Mouse (Mus musculus) heart, embryonic 11.5 days (tissue): ENCODE data around the gene Gm17268. TPM values are rescaled to one million over a fixed set of nuclear protein-coding genes. Genes with fewer than 3 reads are reported as not detected.

Experiments
- ATAC-seq: fragments of 200-750 bp; cut with Nextera tagmentation; replicated peaks from 2 replicates; pipeline ENCODE4 v1.8.0; 2017; ENCODE audit warnings: moderate library complexity; ENCODE audit not compliant: insufficient number of reproducible peaks, low FRiP score, low TSS enrichment
- H3K27ac ChIP-seq: fragments of 300-500 bp; sonication (generic); 2 replicates; pipeline ENCODE4 v1.5.1; 2014; ENCODE audit warnings: mild to moderate bottlenecking, low read depth, low read length
- H3K27me3 ChIP-seq: fragments of 300-500 bp; sonication (generic); 2 replicates; pipeline ENCODE4 v1.6.1; 2014; ENCODE audit warnings: mild to moderate bottlenecking, low read length, mixed read lengths; ENCODE audit not compliant: control insufficient read depth, insufficient read depth
- H3K36me3 ChIP-seq: fragments of 300-500 bp; sonication (generic); 2 replicates; pipeline ENCODE4 v1.6.1; 2014; ENCODE audit warnings: mild to moderate bottlenecking, low read length, moderate library complexity, mixed read lengths; ENCODE audit not compliant: control insufficient read depth, insufficient read depth
- H3K4me1 ChIP-seq: fragments of 300-500 bp; sonication (generic); 2 replicates; pipeline ENCODE4 v1.6.1; 2014; ENCODE audit warnings: low read length; ENCODE audit not compliant: control insufficient read depth, insufficient read depth
- H3K4me2 ChIP-seq: fragments of 300-500 bp; sonication (generic); 2 replicates; pipeline ENCODE4 v1.6.1; 2014; ENCODE audit warnings: mild to moderate bottlenecking, moderate library complexity
- H3K4me3 ChIP-seq: fragments of 300-500 bp; sonication (generic); 2 replicates; pipeline ENCODE4 v1.5.1; 2014; ENCODE audit warnings: low read depth, low read length
- H3K9ac ChIP-seq: fragments of 300-500 bp; sonication (generic); 2 replicates; pipeline ENCODE4 v1.6.1; 2014; ENCODE audit warnings: mild to moderate bottlenecking, low read depth, low read length, moderate library complexity
- H3K9me3 ChIP-seq: fragments of 300-500 bp; sonication (generic); replicated peaks from 2 replicates; pipeline ENCODE4 v1.6.1; 2016; ENCODE audit warnings: low read length; ENCODE audit not compliant: control insufficient read depth
- whole genome bisulfite sequencing: fragments of 180-500 bp; shearing (Covaris S2); extraction: QIAGEN DNeasy Blood & Tissue Kit; methylation state at CpG from one replicate; pipeline ENCODE4 v1.1.7; 2014; ENCODE audit not compliant: insufficient replicate concordance; 5-methylcytosine and 5-hydroxymethylcytosine counted together
- polyA plus RNA-seq: library from polyadenylated mRNA; unstranded; fragments of >200 nt; fragmentation: Nextera tagmentation; extraction: Ambion mirVana; gene quantifications from 2 replicates; pipeline ENCODE4 v1.2.1, GENCODE M21; 2014

The Gm17268 gene
- polyA plus RNA-seq, 1 experiment from 2014 or later, result not detected

DNA sequence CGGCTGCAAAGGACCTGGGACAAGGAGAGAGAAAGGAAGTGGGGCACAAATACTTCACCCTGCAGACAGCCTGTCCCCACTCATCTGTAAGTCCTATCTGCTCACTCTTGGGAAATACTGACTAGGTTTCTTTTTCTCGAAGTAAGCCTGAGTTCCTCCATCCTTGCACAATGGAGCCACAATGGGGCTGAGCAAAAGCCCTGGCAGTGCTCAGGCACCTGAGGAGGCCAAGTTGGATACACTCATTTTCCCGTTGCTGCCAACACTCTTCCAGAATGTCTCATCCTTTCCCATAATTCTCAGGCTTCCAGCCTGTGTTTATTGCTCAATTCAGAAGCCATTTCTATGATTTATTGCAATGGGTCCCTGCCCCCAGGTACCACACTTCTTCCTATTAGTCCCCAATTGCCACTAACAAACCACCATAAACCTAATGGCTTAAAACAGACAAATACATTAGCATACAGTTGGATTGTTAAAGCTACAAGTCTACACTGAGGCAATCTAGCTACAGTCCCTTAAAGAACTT lies 834 bp upstream of the Gm17268 start:
- WGBS, result 60% methylated on average over 3 of the region's 3 CpGs
- H3K4me3 ChIP-seq, result no peak overlapping the region
- no peaks in the 10 kb centered on the region for H3K27me3 ChIP-seq
- no peaks in the 10 kb centered on the region for H3K36me3 ChIP-seq
- no peak overlapping the region for H3K27ac ChIP-seq
- H3K9me3 ChIP-seq, result no peaks in the 10 kb centered on the region
- no peak overlapping the region for H3K4me2 ChIP-seq
- peaks cover 3% of the 10 kb centered on the region; the same call in 1 of the 2 replicates for H3K4me1 ChIP-seq
- no peak for ATAC-seq
- H3K9ac ChIP-seq, result no peak overlapping the region

DNA sequence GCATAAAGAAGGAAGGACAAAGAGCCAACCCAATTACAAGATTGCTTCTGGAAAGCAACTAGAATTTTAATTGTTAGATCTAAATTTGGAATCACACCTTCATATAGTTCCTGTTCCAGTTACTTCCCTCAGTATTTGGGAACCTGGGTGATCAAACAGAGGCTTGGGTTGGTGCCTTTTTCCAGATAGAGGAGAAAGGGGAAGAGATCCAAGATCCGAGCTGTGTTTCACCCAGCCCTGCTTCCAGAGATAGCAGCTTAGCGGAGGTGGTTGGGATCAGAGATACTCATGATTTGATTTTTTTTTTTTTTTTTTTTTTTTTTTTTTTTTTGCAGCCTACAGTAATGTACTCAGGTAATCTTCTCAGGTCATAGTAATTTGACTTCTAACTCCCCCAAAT lies 2.5 kb downstream of the Gm17268 start:
- Histone ChIP-seq H3K4me3 (no peak overlapping the region), H3K4me2 (no peak overlapping the region; the same call in 1 of the 2 replicates), H3K9me3 (no peaks in the 10 kb centered on the region), H3K27me3 (no peaks in the 10 kb centered on the region), H3K27ac (no peak overlapping the region), H3K9ac (no peak overlapping the region), H3K36me3 (no peaks in the 10 kb centered on the region), H3K4me1 (peaks cover 12% of the 10 kb centered on the region)
- WGBS, result 69% methylated on average over 2 of the region's 2 CpGs
- ATAC-seq, result no peak

DNA sequence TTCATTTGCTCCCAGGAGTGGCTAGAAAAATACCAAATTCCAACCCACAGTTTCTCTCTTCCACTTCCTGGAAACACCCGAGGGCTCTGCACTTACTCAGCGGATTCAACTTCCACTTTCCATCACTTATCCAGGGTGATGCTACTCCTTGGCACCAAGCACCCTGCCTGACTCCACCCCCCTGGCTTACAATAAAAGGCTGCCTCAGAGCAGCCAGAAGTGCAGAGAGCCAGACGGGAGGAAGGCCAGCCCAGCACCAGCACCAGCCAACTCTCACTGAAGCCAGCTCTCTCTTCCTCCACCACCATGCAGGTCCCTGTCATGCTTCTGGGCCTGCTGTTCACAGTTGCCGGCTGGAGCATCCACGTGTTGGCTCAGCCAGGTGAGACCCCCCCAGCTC lies 3.0 kb downstream of the Gm17268 start, which contains the start of gene Ccl2:
Ccl2 (plus strand) TSS at position 216 of the 400 bp plus-strand sequence.
- H3K4me1 ChIP-seq, result peaks cover 12% of the 10 kb centered on the region
- H3K36me3 ChIP-seq, result no peaks in the 10 kb centered on the region
- peak; percentile 71 for ATAC-seq
- H3K4me3 ChIP-seq, result no peak within 1 kb of the TSS
- no peaks in the 10 kb centered on the region for H3K9me3 ChIP-seq
- H3K27ac ChIP-seq, result 0 out of 2 replicates have a peak within 1 kb of the TSS, but pooled peaks have one; percentile 35
- WGBS, result 38% methylated on average over 5 of the region's 5 CpGs
- no peak within 1 kb of the TSS; the same call in 1 of the 2 replicates for H3K4me2 ChIP-seq
- H3K27me3 ChIP-seq, result no peaks in the 10 kb centered on the region
- H3K9ac ChIP-seq, result no peak within 1 kb of the TSS

DNA sequence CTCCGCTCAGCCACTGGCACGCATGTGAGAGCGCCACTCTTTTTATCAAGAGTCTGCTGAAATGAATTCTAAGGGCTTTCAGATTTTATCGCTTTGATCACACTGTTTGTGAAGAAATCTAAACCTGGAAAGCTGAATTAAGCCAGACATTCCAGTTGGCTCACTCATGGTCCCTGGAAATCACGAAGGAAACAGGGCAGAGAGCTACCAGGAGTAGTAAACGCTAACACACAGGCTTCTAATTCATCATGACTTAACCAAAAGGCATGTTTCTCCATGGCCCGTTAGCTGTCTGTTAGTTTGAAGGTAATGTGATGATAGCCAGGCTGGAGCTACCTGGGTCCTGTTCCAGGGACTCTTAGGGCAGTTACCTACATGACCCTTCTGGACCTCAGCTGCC lies 3.9 kb downstream of the Gm17268 start:
- Histone ChIP-seq H3K4me1 (peaks cover 12% of the 10 kb centered on the region), H3K4me2 (no peak overlapping the region), H3K27me3 (no peaks in the 10 kb centered on the region), H3K36me3 (no peaks in the 10 kb centered on the region), H3K9me3 (no peaks in the 10 kb centered on the region), H3K27ac (no peak overlapping the region), H3K9ac (no peak overlapping the region), H3K4me3 (no peak overlapping the region)
- no peak for ATAC-seq
- 77% methylated on average over 7 of the region's 7 CpGs for WGBS

DNA sequence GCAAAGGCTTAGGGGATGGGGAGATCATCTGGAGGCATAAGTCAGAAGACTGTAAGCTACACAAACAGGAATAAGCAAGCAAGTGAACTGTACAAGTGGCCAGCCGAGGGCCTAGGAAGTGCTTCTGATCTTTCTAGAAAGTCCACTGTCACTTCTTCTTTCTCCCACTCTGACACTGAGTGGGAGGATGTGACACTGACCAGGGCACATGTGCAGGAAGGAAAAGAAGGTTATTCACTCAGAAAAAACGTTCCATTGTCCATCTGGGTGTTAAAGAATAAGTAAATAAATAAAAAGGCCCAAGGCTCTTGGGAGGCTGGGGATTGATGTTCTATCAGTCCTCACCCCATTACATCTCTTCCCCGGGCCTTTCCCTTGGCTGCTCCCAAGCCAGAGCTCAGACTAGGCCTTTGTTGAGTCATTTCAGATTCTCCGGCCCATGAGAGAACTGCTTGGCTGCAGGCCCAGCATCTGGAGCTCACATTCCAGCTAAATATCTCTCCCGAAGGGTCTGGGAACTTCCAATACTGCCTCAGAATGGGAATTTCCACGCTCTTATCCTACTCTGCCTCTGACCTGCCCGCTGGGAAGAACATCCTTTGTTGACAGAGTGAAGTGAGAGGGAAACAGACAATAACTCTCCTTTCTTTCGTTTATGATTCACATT lies 5.6 kb downstream of the Gm17268 start:
- Histone ChIP-seq H3K36me3 (no peaks in the 10 kb centered on the region), H3K4me2 (no peak overlapping the region), H3K27ac (peak overlapping the region; percentile 68), H3K9ac (no peak overlapping the region), H3K9me3 (no peaks in the 10 kb centered on the region), H3K27me3 (no peaks in the 10 kb centered on the region), H3K4me1 (peaks cover 12% of the 10 kb centered on the region), H3K4me3 (no peak overlapping the region)
- 0 out of 2 replicates have a peak, but pooled peaks have one; percentile 49 for ATAC-seq
- 33% methylated on average over 8 of the region's 8 CpGs for WGBS

DNA sequence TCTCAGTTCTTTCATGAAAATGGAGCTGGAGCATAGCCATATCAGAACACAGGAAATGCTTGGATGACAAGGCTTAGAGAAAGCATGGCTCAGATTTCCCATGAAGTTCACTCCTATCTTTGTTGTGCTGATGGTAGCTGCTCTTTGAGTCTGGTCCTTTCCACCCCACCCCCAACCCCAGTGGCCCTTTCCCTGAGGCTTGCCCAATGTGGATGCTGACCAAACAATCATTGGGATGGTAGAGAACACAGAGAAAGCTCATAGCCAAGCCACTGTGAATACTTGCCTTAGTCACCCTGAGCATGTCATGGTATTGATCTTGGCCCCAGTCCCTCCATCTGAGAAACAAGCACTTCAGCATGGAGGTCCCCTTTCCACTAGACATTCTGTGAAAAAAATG lies 6.2 kb downstream of the Gm17268 start:
- Histone ChIP-seq H3K27ac (peak overlapping the region; percentile 68), H3K4me3 (no peak overlapping the region)
- ATAC-seq, result no peak

DNA sequence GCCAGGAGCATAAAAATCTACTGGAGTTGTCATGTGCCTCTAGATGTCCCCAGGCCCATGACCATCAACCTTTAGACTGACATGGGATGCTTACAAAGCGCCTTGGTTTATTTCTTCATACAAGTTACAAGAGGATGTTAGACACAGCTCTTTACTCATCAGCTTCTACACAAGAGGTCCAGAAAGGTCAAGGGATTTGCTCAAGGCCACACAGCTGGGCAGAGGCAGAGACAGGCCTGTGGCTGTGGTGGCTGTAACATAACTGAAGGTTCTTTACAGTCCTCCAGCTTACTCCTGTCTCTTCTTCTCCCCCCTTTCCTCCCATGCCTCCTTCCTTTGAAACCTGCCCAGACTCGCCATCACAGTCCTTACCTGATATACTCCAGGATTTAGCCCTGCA lies 8.2 kb downstream of the Gm17268 start:
- no peak for ATAC-seq
- H3K27me3 ChIP-seq, result no peaks in the 10 kb centered on the region
- H3K4me2 ChIP-seq, result no peak overlapping the region
- no peak overlapping the region for H3K27ac ChIP-seq
- no peaks in the 10 kb centered on the region for H3K36me3 ChIP-seq
- no peak overlapping the region for H3K9ac ChIP-seq
- no peaks in the 10 kb centered on the region for H3K9me3 ChIP-seq
- no peak overlapping the region for H3K4me3 ChIP-seq
- peaks cover 12% of the 10 kb centered on the region for H3K4me1 ChIP-seq
- WGBS, result 79% methylated on average over 2 of the region's 2 CpGs

More for the DNA sequence above, 6.2 kb downstream of the Gm17268 start:
- no peaks in the 10 kb centered on the region for H3K9me3 ChIP-seq
- H3K4me1 ChIP-seq, result peaks cover 12% of the 10 kb centered on the region
- no peak overlapping the region for H3K4me2 ChIP-seq
- no peaks in the 10 kb centered on the region for H3K27me3 ChIP-seq
- H3K36me3 ChIP-seq, result no peaks in the 10 kb centered on the region
- no peak overlapping the region for H3K9ac ChIP-seq

DNA sequence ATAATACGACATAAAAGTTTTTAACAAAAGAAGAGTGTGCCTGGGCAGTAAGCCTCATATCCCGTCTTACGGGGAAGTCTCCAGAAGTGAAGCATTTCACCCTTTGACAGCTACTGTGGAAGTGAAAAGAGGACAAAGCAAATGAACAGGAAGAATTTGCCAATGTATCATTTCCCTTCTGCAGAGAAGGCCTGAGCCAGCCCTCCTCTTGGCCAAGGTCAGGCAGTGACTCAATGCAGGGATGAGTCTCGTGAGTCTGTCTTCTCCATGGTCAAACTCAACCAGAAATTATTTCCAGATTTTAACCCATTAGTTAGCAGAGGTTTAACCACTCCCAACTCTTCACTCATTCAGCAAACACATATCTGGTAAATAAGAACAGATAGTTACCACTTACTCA lies 14.6 kb downstream of the Gm17268 start:
- Histone ChIP-seq H3K36me3 (no peaks in the 10 kb centered on the region), H3K4me3 (no peak overlapping the region), H3K9me3 (no peaks in the 10 kb centered on the region), H3K27ac (no peak overlapping the region), H3K4me2 (no peak overlapping the region), H3K27me3 (no peaks in the 10 kb centered on the region), H3K9ac (no peak overlapping the region), H3K4me1 (peaks cover 20% of the 10 kb centered on the region)
- ATAC-seq, result no peak
- WGBS, result 76% methylated on average over 4 of the region's 4 CpGs
